Mouse (Mus musculus): ENCODE data around the gene Mcf2l. TPM values are rescaled to one million over a fixed set of nuclear protein-coding genes. Genes with fewer than 3 reads are reported as not detected.
A peak's percentile ranks its signal among the peaks of the same experiment; 100 is the strongest.

Mcf2l gene
- polyA plus RNA-seq, 1 experiment from 2014 or later = 9.0 TPM

DNA sequence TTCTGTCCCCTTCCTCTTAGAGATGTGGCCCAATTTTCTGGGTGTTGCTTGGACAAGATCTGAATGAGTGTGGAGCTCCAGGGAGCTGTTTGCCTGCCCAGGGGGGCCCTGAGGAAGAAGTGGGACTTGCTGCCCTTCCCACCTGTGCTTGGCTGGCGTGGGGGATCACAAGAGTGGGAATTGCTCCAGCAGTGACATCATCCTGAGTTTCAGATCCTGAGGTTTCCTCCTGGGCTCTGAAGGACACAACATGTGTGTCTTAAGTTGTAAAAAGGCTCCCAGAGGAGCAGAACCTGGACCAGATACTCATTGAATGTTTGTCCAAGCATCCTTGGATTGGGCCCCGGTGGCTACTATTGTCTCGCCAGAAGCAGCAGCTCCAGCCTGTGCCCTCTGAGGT, 43.4 kb downstream of the Mcf2l start:
- Histone ChIP-seq H3K4me1 (replicated peaks) (peaks cover 13% of the 10 kb centered on the region), H3K36me3 (no peaks in the 10 kb centered on the region), H3K9me3 (replicated peaks) (no peaks in the 10 kb centered on the region), H3K4me2 (no peak overlapping the region), H3K4me3 (no peak overlapping the region), H3K27me3 (peaks cover 18% of the 10 kb centered on the region), H3K9ac (no peak overlapping the region), H3K27ac (no peak overlapping the region)
- ATAC-seq (replicated peaks; ENCODE audit: insufficient number of reproducible peaks, insufficient read depth, low FRiP score, low read depth) = no peak
- 65% methylated on average over 3 of the region's 3 CpGs for WGBS

DNA sequence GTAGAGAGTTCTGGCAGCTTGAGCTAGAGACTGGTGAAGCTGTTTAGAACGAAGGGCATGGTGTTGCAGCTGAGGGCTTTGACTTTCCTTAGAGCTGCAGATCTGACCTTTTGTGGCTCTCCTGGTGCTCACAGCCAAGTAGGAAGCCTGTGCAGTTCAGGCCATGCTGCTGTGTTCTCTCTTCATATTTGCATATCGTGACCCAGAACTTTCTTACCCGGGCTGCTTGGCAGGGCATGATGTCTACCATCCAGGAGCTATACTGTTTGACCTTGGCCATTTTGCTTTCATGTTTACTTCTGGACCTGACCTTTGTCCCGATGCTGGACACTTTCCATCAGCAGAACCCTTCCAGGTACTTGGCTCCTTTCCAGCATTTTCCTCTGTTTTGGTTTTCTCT, 44.2 kb downstream of the Mcf2l start:
- Histone ChIP-seq H3K4me1 (replicated peaks) (peaks cover 13% of the 10 kb centered on the region), H3K27ac (no peak overlapping the region), H3K27me3 (peaks cover 18% of the 10 kb centered on the region), H3K4me2 (no peak overlapping the region), H3K36me3 (no peaks in the 10 kb centered on the region), H3K9ac (no peak overlapping the region), H3K4me3 (no peak overlapping the region), H3K9me3 (replicated peaks) (no peaks in the 10 kb centered on the region)
- WGBS = 75% methylated on average over 4 of the region's 4 CpGs
- ATAC-seq (replicated peaks; ENCODE audit: insufficient number of reproducible peaks, insufficient read depth, low FRiP score, low read depth) = no peak

DNA sequence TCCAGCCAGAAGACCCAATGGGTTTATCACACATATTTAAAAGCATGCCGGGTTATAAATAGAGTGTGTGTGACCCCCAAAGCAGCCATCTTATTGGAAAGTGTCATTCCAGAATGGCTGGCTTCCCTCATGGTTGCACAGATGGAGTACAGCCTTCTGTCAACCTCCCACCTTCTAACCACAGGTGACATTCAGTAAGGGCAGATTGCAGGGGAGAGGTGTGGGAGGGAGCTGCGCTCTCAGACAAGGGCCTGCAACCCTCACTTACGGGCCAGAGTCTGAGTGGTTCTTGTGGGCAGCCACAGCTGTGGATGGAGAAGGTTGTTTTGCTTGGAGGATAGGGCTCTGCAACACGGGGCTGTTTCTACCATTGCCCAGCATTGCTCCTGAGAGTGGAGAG, 47.0 kb downstream of the Mcf2l start:
- no peak for ATAC-seq (replicated peaks; ENCODE audit: insufficient number of reproducible peaks, insufficient read depth, low FRiP score, low read depth)
- peaks cover 14% of the 10 kb centered on the region for H3K27me3 ChIP-seq
- no peaks in the 10 kb centered on the region for H3K36me3 ChIP-seq
- H3K9ac ChIP-seq = no peak overlapping the region
- 67% methylated on average over 4 of the region's 4 CpGs for WGBS
- H3K4me1 ChIP-seq (replicated peaks) = peaks cover 7% of the 10 kb centered on the region
- H3K4me3 ChIP-seq = no peak overlapping the region
- no peak overlapping the region for H3K4me2 ChIP-seq
- H3K27ac ChIP-seq = no peak overlapping the region
- H3K9me3 ChIP-seq (replicated peaks) = no peaks in the 10 kb centered on the region

DNA sequence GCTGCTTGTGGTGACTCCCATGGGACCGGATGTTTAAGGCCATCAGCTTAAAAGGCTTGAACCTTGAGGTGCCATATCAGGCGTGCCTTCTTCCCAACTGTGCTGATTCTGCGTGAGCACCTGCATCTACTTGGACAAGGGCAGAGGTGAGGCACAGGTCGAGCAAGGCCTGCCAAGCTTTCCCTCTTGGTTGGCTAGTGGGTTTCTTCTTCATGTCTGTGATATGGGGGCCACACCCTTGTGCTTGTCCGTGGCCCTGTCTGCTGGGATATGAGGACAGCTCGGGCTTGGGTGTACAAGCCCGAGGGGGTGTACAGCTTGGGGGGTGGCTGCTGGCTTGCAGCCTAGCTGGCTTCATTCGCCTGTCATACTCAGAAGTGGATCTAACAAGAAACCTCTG, 51.4 kb downstream of the Mcf2l start:
- no peaks in the 10 kb centered on the region for H3K36me3 ChIP-seq
- peaks cover 5% of the 10 kb centered on the region for H3K27me3 ChIP-seq
- no peak overlapping the region for H3K27ac ChIP-seq
- H3K9ac ChIP-seq = no peak overlapping the region
- no peaks in the 10 kb centered on the region for H3K9me3 ChIP-seq (replicated peaks)
- H3K4me3 ChIP-seq = no peak overlapping the region
- peaks cover 7% of the 10 kb centered on the region; the same call in 1 of the 2 replicates for H3K4me1 ChIP-seq (replicated peaks)
- H3K4me2 ChIP-seq = no peak overlapping the region
- ATAC-seq (replicated peaks; ENCODE audit: insufficient number of reproducible peaks, insufficient read depth, low FRiP score, low read depth) = no peak
- 79% methylated on average over 8 of the region's 8 CpGs for WGBS

DNA sequence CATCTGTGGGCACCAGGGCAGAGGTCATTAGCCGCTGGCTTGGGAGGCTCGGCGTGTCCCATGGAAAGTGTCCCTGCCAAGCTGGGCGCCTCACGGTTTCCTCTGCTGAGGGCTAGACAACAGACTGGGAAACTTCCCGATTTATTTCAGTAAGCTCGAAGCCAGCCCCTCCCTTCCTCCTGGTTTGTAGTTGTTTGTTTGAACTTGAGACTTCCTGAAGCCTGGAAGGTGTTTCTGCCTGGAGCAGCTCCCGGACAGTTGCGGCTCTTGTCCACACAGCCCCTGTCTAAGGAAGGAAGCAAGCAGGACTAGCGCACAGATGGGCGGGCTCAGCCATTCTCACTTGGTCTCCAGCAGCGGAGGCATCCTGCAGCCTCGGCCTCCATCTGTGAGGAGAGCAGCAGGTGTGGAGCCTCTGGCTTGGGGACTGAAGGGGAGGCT, 52.4 kb downstream of the Mcf2l start:
- Histone ChIP-seq H3K9ac (no peak overlapping the region), H3K36me3 (no peaks in the 10 kb centered on the region), H3K27me3 (peaks cover 5% of the 10 kb centered on the region), H3K4me3 (peak overlapping the region; percentile 13; the same call in 1 of the 2 replicates), H3K4me2 (peak overlapping the region; percentile 32; the same call in 1 of the 2 replicates), H3K9me3 (replicated peaks) (no peaks in the 10 kb centered on the region), H3K27ac (peak overlapping the region; percentile 45), H3K4me1 (replicated peaks) (peaks cover 7% of the 10 kb centered on the region; the same call in 1 of the 2 replicates)
- ATAC-seq (replicated peaks; ENCODE audit: insufficient number of reproducible peaks, insufficient read depth, low FRiP score, low read depth) = 0 out of 2 replicates have a peak, but pooled peaks have one; percentile 36
- WGBS = 49% methylated on average over 13 of the region's 13 CpGs

DNA sequence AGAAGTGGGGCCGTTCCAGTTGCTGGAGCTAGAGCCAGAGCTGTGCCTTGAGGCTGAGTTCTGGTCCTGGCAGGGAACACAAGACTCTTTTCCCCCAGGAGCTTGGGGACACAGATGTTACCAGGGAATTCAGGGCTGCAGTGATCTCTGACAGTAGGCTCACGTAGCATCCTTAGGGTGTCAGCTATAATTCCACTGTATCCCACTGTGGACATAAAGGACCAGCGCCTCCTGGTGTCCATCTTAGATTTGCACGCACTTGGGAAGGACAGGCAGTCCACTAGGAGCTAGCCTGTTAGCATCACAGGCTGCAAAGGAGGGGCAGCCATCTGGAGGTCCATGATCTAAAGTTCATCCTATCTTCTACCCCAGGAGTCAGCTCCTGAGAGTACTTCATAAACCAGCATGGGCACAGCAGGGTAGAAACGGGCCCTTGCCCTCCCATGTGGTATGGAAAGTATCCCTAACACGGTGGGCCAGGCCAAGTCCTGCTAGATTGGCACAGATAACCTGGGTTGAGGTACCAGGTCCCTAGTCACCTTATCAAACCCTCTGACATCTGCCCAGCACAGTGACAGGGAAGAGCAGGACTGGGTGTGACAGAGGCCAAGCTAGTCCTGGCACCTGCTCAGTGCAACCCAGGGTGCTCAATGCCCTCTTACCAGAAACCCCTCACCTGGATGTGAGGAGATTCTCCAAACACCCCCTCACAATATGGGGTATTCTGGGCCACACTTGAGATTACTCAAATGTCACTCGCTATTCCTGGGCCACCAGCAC, 53.8 kb downstream of the Mcf2l start:
- Histone ChIP-seq H3K27me3 (peaks cover 5% of the 10 kb centered on the region), H3K4me3 (peak overlapping the region; percentile 16)
- ATAC-seq (replicated peaks; ENCODE audit: insufficient number of reproducible peaks, insufficient read depth, low FRiP score, low read depth) = 0 out of 2 replicates have a peak, but pooled peaks have one; percentile 25

DNA sequence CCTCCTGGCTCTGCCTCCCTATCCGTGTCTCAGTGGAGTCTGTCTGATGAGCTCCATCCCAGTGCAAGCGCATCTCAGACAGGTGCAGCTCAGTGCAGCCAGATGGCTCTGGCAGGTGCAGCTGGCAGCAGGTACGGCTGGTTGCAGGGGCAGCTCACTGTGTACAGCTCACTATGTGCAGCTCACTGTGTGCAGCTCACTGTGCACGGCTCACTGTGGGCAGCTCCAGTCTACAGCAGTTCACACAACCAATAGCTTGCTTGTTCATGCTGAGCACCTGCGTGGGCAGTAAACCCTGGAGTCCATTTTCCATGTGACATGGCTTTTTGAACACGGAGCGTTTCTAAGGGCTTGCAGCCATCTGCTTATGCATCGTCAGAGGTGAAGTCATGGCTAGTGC, 54.4 kb downstream of the Mcf2l start:
- H3K36me3 ChIP-seq = no peaks in the 10 kb centered on the region
- ATAC-seq (replicated peaks; ENCODE audit: insufficient number of reproducible peaks, insufficient read depth, low FRiP score, low read depth) = no peak
- H3K9me3 ChIP-seq (replicated peaks) = no peaks in the 10 kb centered on the region
- peaks cover 5% of the 10 kb centered on the region for H3K27me3 ChIP-seq
- 83% methylated on average over 8 of the region's 8 CpGs for WGBS
- H3K4me1 ChIP-seq (replicated peaks) = peaks cover 7% of the 10 kb centered on the region; the same call in 1 of the 2 replicates
- no peak overlapping the region for H3K9ac ChIP-seq
- 0 out of 2 replicates have a peak overlapping the region, but pooled peaks have one; percentile 16 for H3K4me3 ChIP-seq
- H3K4me2 ChIP-seq = peak overlapping the region; percentile 33
- H3K27ac ChIP-seq = no peak overlapping the region

More for the DNA sequence above, 53.8 kb downstream of the Mcf2l start:
- Histone ChIP-seq H3K27ac (no peak overlapping the region), H3K9me3 (replicated peaks) (no peaks in the 10 kb centered on the region), H3K4me1 (replicated peaks) (peaks cover 7% of the 10 kb centered on the region; the same call in 1 of the 2 replicates), H3K36me3 (no peaks in the 10 kb centered on the region), H3K4me2 (peak overlapping the region; percentile 33), H3K9ac (0 out of 2 replicates have a peak overlapping the region, but pooled peaks have one; percentile 3)
- 55% methylated on average over 7 of the region's 7 CpGs for whole genome bisulfite sequencing

DNA sequence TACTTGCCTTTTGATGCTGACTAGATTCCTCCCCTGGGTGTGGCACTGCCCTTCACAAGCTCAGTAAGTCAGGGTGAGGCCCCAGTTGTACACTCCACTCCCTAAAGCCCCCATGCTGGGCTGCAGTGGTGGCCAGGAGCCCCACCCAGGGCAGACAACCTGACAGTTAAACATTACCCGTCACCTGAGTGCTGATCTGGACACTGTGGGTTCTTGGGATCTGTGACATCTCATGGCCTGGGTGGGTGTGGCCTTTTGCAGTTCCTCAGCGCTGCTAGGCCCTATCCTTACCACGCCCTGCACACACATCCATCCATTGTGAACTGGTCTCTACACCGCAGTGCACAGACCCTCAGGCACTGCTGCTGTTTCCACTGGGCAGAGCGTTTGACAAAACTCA, 55.3 kb downstream of the Mcf2l start:
- 71% methylated on average over 5 of the region's 5 CpGs for whole genome bisulfite sequencing
- Histone ChIP-seq H3K9me3 (replicated peaks) (no peaks in the 10 kb centered on the region), H3K4me2 (peak overlapping the region; percentile 33; the same call in 1 of the 2 replicates), H3K4me3 (no peak overlapping the region), H3K9ac (no peak overlapping the region), H3K27me3 (peaks cover 5% of the 10 kb centered on the region), H3K36me3 (no peaks in the 10 kb centered on the region), H3K27ac (no peak overlapping the region), H3K4me1 (replicated peaks) (peaks cover 7% of the 10 kb centered on the region; the same call in 1 of the 2 replicates)
- no peak for ATAC-seq (replicated peaks; ENCODE audit: insufficient number of reproducible peaks, insufficient read depth, low FRiP score, low read depth)

DNA sequence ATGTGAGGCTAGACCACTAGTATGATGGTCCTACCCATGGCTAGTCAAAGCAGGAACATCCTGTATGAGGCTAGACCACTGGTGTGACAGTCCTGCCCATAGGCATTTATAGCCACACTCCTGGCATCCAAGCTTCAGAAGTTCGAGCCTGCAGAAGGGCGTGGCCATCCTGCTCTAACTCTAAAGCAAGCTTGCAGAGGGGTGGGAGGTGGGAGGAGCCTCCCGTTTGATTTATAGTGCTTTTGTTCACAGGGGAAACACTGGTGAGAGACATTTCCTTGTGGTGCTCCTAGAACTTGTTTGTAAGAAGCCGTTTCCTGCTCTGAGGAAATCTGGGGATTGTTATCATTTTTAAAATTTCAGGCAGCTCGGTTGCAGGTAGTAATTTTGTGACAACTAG, 56.7 kb downstream of the Mcf2l start:
- WGBS = 38% methylated on average over 5 of the region's 5 CpGs
- Histone ChIP-seq H3K9me3 (replicated peaks) (no peaks in the 10 kb centered on the region), H3K4me2 (no peak overlapping the region), H3K27ac (no peak overlapping the region), H3K9ac (no peak overlapping the region), H3K36me3 (no peaks in the 10 kb centered on the region), H3K27me3 (peaks cover 5% of the 10 kb centered on the region; the same call in 1 of the 2 replicates), H3K4me3 (no peak overlapping the region), H3K4me1 (replicated peaks) (peaks cover 9% of the 10 kb centered on the region; the same call in 1 of the 2 replicates)
- no peak for ATAC-seq (replicated peaks; ENCODE audit: insufficient number of reproducible peaks, insufficient read depth, low FRiP score, low read depth)

DNA sequence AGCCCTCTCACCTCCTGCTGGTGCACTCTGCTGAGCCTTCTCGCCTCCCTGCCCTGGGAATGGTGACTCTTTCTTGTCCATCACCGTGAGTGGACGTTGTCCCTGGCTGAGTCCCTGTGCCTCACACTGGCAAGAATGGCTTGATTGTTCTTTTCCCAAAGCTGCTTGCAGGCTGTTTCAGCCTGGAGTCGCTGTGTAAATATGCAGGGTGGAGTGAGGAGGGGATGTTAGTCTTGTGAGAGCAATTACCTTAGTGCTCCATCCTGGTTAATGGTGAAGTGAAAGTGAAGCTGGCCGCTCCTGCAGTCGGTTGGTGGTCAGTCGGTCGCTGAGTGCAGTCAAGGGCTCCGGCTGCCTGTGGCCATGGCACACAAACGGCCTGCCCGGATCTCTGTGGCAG, 57.8 kb downstream of the Mcf2l start:
- H3K4me2 ChIP-seq = no peak overlapping the region
- no peak for ATAC-seq (replicated peaks; ENCODE audit: insufficient number of reproducible peaks, insufficient read depth, low FRiP score, low read depth)
- H3K9me3 ChIP-seq (replicated peaks) = no peaks in the 10 kb centered on the region
- WGBS = 68% methylated on average over 11 of the region's 11 CpGs
- no peak overlapping the region for H3K4me3 ChIP-seq
- no peak overlapping the region for H3K27ac ChIP-seq
- H3K36me3 ChIP-seq = no peaks in the 10 kb centered on the region
- H3K9ac ChIP-seq = no peak overlapping the region
- H3K4me1 ChIP-seq (replicated peaks) = 0 out of 2 replicates have a peak, but pooled peaks cover 6% of the 10 kb centered on the region
- peaks cover 5% of the 10 kb centered on the region; the same call in 1 of the 2 replicates for H3K27me3 ChIP-seq

DNA sequence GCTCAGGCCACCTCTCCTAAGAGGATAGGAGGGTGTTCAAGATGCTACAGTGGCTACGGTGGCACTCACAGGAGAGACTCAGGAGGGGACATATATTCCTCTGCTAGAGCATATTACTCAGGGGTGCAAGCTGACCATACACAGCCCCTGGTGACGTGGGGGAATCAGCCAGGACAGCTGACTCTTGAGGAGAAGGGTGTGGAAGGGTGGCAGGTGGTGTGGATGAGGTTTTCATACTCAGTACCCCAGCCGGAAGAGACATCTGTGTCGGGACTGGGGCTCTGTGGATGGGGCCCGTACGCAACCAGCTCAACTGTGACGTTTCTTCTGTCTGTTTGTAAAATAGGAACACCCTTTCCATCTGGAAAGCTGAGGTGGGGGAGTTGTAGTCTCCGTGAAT, 58.9 kb downstream of the Mcf2l start:
- H3K27me3 ChIP-seq = peaks cover 5% of the 10 kb centered on the region; the same call in 1 of the 2 replicates
- H3K36me3 ChIP-seq = no peaks in the 10 kb centered on the region
- whole genome bisulfite sequencing = 82% methylated on average over 8 of the region's 8 CpGs
- no peaks in the 10 kb centered on the region for H3K9me3 ChIP-seq (replicated peaks)
- no peak overlapping the region for H3K9ac ChIP-seq
- H3K4me3 ChIP-seq = no peak overlapping the region
- 0 out of 2 replicates have a peak, but pooled peaks cover 6% of the 10 kb centered on the region for H3K4me1 ChIP-seq (replicated peaks)
- H3K27ac ChIP-seq = no peak overlapping the region
- ATAC-seq (replicated peaks; ENCODE audit: insufficient number of reproducible peaks, insufficient read depth, low FRiP score, low read depth) = no peak
- no peak overlapping the region for H3K4me2 ChIP-seq
